8 mouse cellular contexts compared by ENCODE assay signal in the genomic region with DNA sequence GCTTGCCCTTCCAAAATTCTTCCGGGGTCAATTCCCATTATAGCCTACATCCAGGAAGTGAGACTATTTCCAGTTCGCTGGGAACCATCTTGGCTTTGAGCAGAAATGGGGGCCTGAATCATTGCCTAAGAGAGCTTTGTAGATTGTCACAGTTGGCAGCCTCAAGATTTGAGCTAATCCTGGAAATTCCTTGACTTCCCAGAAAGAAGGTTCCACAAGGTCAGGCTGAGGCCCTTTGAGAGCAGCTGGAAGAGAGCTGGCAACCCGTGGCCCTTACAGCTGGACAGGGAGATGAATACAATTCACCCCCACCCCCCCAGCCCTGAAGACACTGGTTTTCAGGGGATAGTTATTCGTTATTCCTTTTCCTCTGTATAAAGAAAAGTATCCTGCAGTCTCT.
DNase-seq lines count a peak whose midpoint lies in the region; ATAC-seq and TF ChIP-seq lines count a peak whose summit lies in the region.
"Had no signal": no experiment of that assay in that cellular context is flagged by ENCODE, and none has a peak within 500 bp of the region (broad histone marks: within the 10 kb centered on the region; RNA-seq: fewer than 3 reads in every experiment).

No protein-coding gene starts in this region.

- no peak for ATAC-seq in heart, embryonic 15.5 days (replicated peaks; ENCODE audit: insufficient number of reproducible peaks, insufficient read depth, low FRiP score, low read depth)
- no peak for ATAC-seq in heart, embryonic 11.5 days (replicated peaks; ENCODE audit: insufficient number of reproducible peaks, low FRiP score, low TSS enrichment)
- no peak for ATAC-seq in midbrain, embryonic 13.5 days
- no peak for ATAC-seq in midbrain, embryonic 14.5 days (ENCODE audit: low FRiP score, low TSS enrichment)
- no peak for ATAC-seq in hindbrain, postnatal 0 days
- no peak for ATAC-seq in activated CD4-positive, CD25-positive, alpha-beta regulatory T cell, adult 4 months
- ATAC-seq: liver, postnatal 0 days had no signal

- peaks cover 62% of the 10 kb centered on the region for H3K4me1 ChIP-seq in heart, embryonic 15.5 days (replicated peaks)
- peaks cover 50% of the 10 kb centered on the region for H3K4me1 ChIP-seq in heart, embryonic 11.5 days (ENCODE audit: control insufficient read depth, insufficient read depth, low read length)
- H3K4me1 ChIP-seq in midbrain, embryonic 13.5 days (replicated peaks): peaks cover 51% of the 10 kb centered on the region
- H3K4me1 ChIP-seq in midbrain, embryonic 14.5 days (ENCODE audit: control insufficient read depth, insufficient read depth, low read length): peaks cover 26% of the 10 kb centered on the region
- H3K4me1 ChIP-seq in hindbrain, postnatal 0 days (ENCODE audit: insufficient read depth, low read length): peaks cover 28% of the 10 kb centered on the region

- no peak for TF ChIP-seq CTCF in hindbrain, postnatal 0 days (IDR thresholded peaks at IDR 0.05; ENCODE audit: low read depth)

- no peaks in the 10 kb centered on the region for H3K27me3 ChIP-seq in heart, embryonic 15.5 days
- H3K27me3 ChIP-seq in heart, embryonic 11.5 days (ENCODE audit: control insufficient read depth, insufficient read depth, low read length): no peaks in the 10 kb centered on the region
- H3K27me3 ChIP-seq in midbrain, embryonic 13.5 days: no peaks in the 10 kb centered on the region
- no peaks in the 10 kb centered on the region for H3K27me3 ChIP-seq in midbrain, embryonic 14.5 days (ENCODE audit: control insufficient read depth, insufficient read depth, low read length)
- H3K27me3 ChIP-seq in hindbrain, postnatal 0 days (ENCODE audit: insufficient read depth, low read length): no peaks in the 10 kb centered on the region

- 50% methylated on average over 4 of the region's 4 CpGs for WGBS in heart, embryonic 15.5 days
- WGBS in heart, embryonic 11.5 days (ENCODE audit: insufficient replicate concordance): 57% methylated on average over 4 of the region's 4 CpGs
- 28% methylated on average over 4 of the region's 4 CpGs for WGBS in midbrain, embryonic 13.5 days
- 34% methylated on average over 4 of the region's 4 CpGs for WGBS in midbrain, embryonic 14.5 days
- WGBS in hindbrain, postnatal 0 days: 44% methylated on average over 4 of the region's 4 CpGs

- no peaks in the 10 kb centered on the region for H3K36me3 ChIP-seq in heart, embryonic 15.5 days
- no peaks in the 10 kb centered on the region for H3K36me3 ChIP-seq in heart, embryonic 11.5 days (ENCODE audit: control insufficient read depth, insufficient read depth, low read length)
- no peaks in the 10 kb centered on the region for H3K36me3 ChIP-seq in midbrain, embryonic 13.5 days
- H3K36me3 ChIP-seq in midbrain, embryonic 14.5 days (ENCODE audit: control insufficient read depth, insufficient read depth, low read length): no peaks in the 10 kb centered on the region
- H3K36me3 ChIP-seq in hindbrain, postnatal 0 days (ENCODE audit: insufficient read depth, low read length): no peaks in the 10 kb centered on the region

- peak overlapping the region; percentile 72; the same call in 1 of the 2 replicates for H3K27ac ChIP-seq in heart, embryonic 15.5 days
- no peak overlapping the region for H3K27ac ChIP-seq in heart, embryonic 11.5 days (ENCODE audit: low read depth, low read length)
- peak overlapping the region; percentile 10; the same call in 1 of the 2 replicates for H3K27ac ChIP-seq in midbrain, embryonic 13.5 days
- H3K27ac ChIP-seq in midbrain, embryonic 14.5 days (replicated peaks; ENCODE audit: low read depth, low read length): no peak overlapping the region
- peak overlapping the region; percentile 45; the same call in 1 of the 2 replicates for H3K27ac ChIP-seq in hindbrain, postnatal 0 days

- H3K9me3 ChIP-seq in heart, embryonic 15.5 days (replicated peaks): no peaks in the 10 kb centered on the region
- H3K9me3 ChIP-seq in heart, embryonic 11.5 days (replicated peaks; ENCODE audit: control insufficient read depth, low read length): no peaks in the 10 kb centered on the region
- H3K9me3 ChIP-seq in midbrain, embryonic 13.5 days: no peaks in the 10 kb centered on the region
- no peaks in the 10 kb centered on the region for H3K9me3 ChIP-seq in midbrain, embryonic 14.5 days (ENCODE audit: control insufficient read depth, low read length)
- no peaks in the 10 kb centered on the region for H3K9me3 ChIP-seq in hindbrain, postnatal 0 days (ENCODE audit: low read length)

- H3K4me3 ChIP-seq in heart, embryonic 15.5 days: no peak overlapping the region
- H3K4me3 ChIP-seq in heart, embryonic 11.5 days (ENCODE audit: low read depth, low read length): no peak overlapping the region
- no peak overlapping the region for H3K4me3 ChIP-seq in midbrain, embryonic 13.5 days (replicated peaks)
- no peak overlapping the region for H3K4me3 ChIP-seq in midbrain, embryonic 14.5 days (replicated peaks; ENCODE audit: low read depth, low read length)
- H3K4me3 ChIP-seq in hindbrain, postnatal 0 days (ENCODE audit: low read length): no peak overlapping the region

- H3K9ac ChIP-seq in heart, embryonic 15.5 days: no peak overlapping the region
- H3K9ac ChIP-seq in heart, embryonic 11.5 days (ENCODE audit: low read depth, low read length): no peak overlapping the region
- no peak overlapping the region for H3K9ac ChIP-seq in midbrain, embryonic 13.5 days (replicated peaks)
- no peak overlapping the region for H3K9ac ChIP-seq in midbrain, embryonic 14.5 days (replicated peaks; ENCODE audit: low read length)
- no peak overlapping the region for H3K9ac ChIP-seq in hindbrain, postnatal 0 days (replicated peaks; ENCODE audit: low read length)
- H3K9ac ChIP-seq: liver, postnatal 0 days had no signal

- H3K4me2 ChIP-seq in heart, embryonic 15.5 days: no peak overlapping the region
- H3K4me2 ChIP-seq in heart, embryonic 11.5 days: no peak overlapping the region
- no peak overlapping the region for H3K4me2 ChIP-seq in midbrain, embryonic 13.5 days (replicated peaks)
- no peak overlapping the region for H3K4me2 ChIP-seq in midbrain, embryonic 14.5 days (ENCODE audit: low read length)
- H3K4me2 ChIP-seq in hindbrain, postnatal 0 days (ENCODE audit: low read depth, low read length): no peak overlapping the region

- DNase-seq in midbrain, embryonic 14.5 days: no peak
- DNase-seq in hindbrain, postnatal 0 days (ENCODE audit: low spot score): no peak
- DNase-seq in thymus, postnatal 10 days (ENCODE audit: low spot score in 2 of 2): no peak
- DNase-seq: liver, postnatal 0 days had no signal

Comparison
In these comparisons a context has a peak if more than half of its experiments do, and no peak if none do; other contexts are left out.
1. H3K27ac ChIP-seq: peak in heart, embryonic 15.5 days (single experiment), midbrain, embryonic 13.5 days (single experiment) and hindbrain, postnatal 0 days (single experiment); none in heart, embryonic 11.5 days (single experiment) and midbrain, embryonic 14.5 days (single experiment).